Mouse (Mus musculus) hindbrain, embryonic 13.5 days (tissue): Measurements from ENCODE around the gene Dhrs9. TPM values are rescaled to one million over a fixed set of nuclear protein-coding genes. Genes with fewer than 3 reads are reported as not detected.

Source experiments
- ATAC-seq: fragments of 200-750 bp; cut with Nextera tagmentation; 2 replicates; pipeline ENCODE4 v1.8.0; 2017; ENCODE audit warnings: moderate TSS enrichment; ENCODE audit not compliant: low FRiP score
- H3K27ac ChIP-seq: fragments of 300-500 bp; sonication (generic); 2 replicates; pipeline ENCODE4 v1.5.1; 2015; ENCODE audit warnings: inconsistent platforms, mild to moderate bottlenecking, moderate library complexity
- H3K27me3 ChIP-seq: fragments of 300-500 bp; sonication (generic); 2 replicates; pipeline ENCODE4 v1.6.1; 2015; ENCODE audit warnings: mild to moderate bottlenecking, inconsistent platforms
- H3K36me3 ChIP-seq: fragments of 300-500 bp; sonication (generic); 2 replicates; pipeline ENCODE4 v1.6.1; 2015; ENCODE audit warnings: mild to moderate bottlenecking, inconsistent platforms
- H3K4me1 ChIP-seq: fragments of 300-500 bp; sonication (generic); replicated peaks from 2 replicates; pipeline ENCODE4 v1.6.1; 2015; ENCODE audit warnings: inconsistent platforms
- H3K4me2 ChIP-seq: fragments of 300-500 bp; sonication (generic); 2 replicates; pipeline ENCODE4 v1.6.1; 2015; ENCODE audit warnings: inconsistent platforms, mild to moderate bottlenecking, moderate library complexity
- H3K4me3 ChIP-seq: fragments of 300-500 bp; sonication (generic); 2 replicates; pipeline ENCODE4 v1.5.1; 2015; ENCODE audit warnings: mild to moderate bottlenecking, inconsistent platforms
- H3K9ac ChIP-seq: fragments of 300-500 bp; sonication (generic); 2 replicates; pipeline ENCODE4 v1.6.1; 2015; ENCODE audit warnings: mild to moderate bottlenecking, inconsistent platforms
- H3K9me3 ChIP-seq: fragments of 300-500 bp; sonication (generic); 2 replicates; pipeline ENCODE4 v1.6.1; 2016; ENCODE audit warnings: inconsistent platforms
- WGBS: fragments of 180-500 bp; shearing (Covaris S2); methylation state at CpG from one replicate; pipeline ENCODE4 v1.1.7; 2015; 5-methylcytosine and 5-hydroxymethylcytosine counted together
- polyA plus RNA-seq: library from polyadenylated mRNA; unstranded; fragments of >200 nt; fragmentation: Nextera tagmentation; extraction: Ambion mirVana; gene quantifications from 2 replicates; pipeline ENCODE4 v1.2.1, GENCODE M21; 2015

Gene Dhrs9
- polyA plus RNA-seq, 1 experiment from 2014 or later = not detected

DNA sequence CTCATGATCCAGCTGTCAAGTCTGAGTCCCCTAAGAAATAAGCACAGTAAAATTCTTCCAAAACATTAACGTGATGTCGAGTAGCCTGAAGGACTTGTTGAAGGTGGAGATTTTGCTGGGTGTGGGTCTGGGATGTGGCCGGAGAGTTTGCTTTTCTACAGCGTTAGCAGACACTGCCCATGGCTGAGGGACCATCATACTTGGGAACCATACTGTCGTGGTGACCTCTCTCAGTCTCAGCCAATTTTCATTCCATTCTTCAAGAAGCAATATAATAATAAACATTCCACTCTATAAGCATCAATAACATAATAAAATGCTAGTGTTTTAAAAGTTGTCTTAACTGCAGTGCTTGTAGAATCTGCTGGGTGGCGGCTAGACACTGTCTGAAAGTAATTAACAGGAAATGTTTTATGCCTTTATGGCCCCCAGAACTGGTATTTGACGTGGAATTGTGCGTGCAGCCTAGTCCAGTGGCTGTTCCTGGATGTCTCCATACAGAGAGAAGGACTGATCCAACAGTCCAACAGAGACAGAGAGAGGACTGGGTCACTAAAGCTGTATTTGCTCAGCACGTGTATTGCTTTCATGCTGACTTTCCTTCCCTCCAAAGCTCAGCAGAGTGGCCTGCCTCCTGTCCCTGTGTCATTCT, 15.5 kb downstream of the Dhrs9 start:
- no peaks in the 10 kb centered on the region for H3K27me3 ChIP-seq
- H3K9ac ChIP-seq = no peak overlapping the region
- no peak overlapping the region for H3K4me3 ChIP-seq
- H3K36me3 ChIP-seq = no peaks in the 10 kb centered on the region
- no peaks in the 10 kb centered on the region for H3K9me3 ChIP-seq
- H3K4me1 ChIP-seq = no peaks in the 10 kb centered on the region
- no peak overlapping the region for H3K4me2 ChIP-seq
- 80% methylated on average over 9 of the region's 9 CpGs for WGBS
- H3K27ac ChIP-seq = no peak overlapping the region
- no peak for ATAC-seq

GRCm38 (mm10) chr2:69396760-69397435, 16.7 kb downstream of the Dhrs9 start:
- Histone ChIP-seq H3K9ac (no peak overlapping the region), H3K4me3 (no peak overlapping the region), H3K4me1 (no peaks in the 10 kb centered on the region), H3K4me2 (no peak overlapping the region), H3K36me3 (no peaks in the 10 kb centered on the region), H3K27me3 (no peaks in the 10 kb centered on the region), H3K27ac (no peak overlapping the region), H3K9me3 (no peaks in the 10 kb centered on the region)
- 90% methylated on average over 12 of the region's 12 CpGs for WGBS
- no peak for ATAC-seq

- no peak overlapping the region for H3K27ac ChIP-seq
- no peak for ATAC-seq
- H3K9ac ChIP-seq = no peak overlapping the region
- H3K4me1 ChIP-seq = no peaks in the 10 kb centered on the region
- H3K4me2 ChIP-seq = no peak overlapping the region
- H3K4me3 ChIP-seq = no peak overlapping the region
- no peaks in the 10 kb centered on the region for H3K27me3 ChIP-seq
- no peaks in the 10 kb centered on the region for H3K9me3 ChIP-seq
- H3K36me3 ChIP-seq = no peaks in the 10 kb centered on the region
- WGBS = 86% methylated on average over 7 of the region's 7 CpGs
Measured at GRCm38 (mm10) chr2:69400866-69401604, 20.8 kb downstream of the Dhrs9 start.

- Histone ChIP-seq H3K27ac (no peak overlapping the region), H3K4me1 (no peaks in the 10 kb centered on the region), H3K4me3 (no peak overlapping the region), H3K36me3 (no peaks in the 10 kb centered on the region), H3K9ac (no peak overlapping the region), H3K9me3 (no peaks in the 10 kb centered on the region), H3K27me3 (no peaks in the 10 kb centered on the region), H3K4me2 (no peak overlapping the region)
- no peak for ATAC-seq
- WGBS = 92% methylated on average over 6 of the region's 6 CpGs
Measured at GRCm38 (mm10) chr2:69401891-69402290, 21.6 kb downstream of the Dhrs9 start.

DNA sequence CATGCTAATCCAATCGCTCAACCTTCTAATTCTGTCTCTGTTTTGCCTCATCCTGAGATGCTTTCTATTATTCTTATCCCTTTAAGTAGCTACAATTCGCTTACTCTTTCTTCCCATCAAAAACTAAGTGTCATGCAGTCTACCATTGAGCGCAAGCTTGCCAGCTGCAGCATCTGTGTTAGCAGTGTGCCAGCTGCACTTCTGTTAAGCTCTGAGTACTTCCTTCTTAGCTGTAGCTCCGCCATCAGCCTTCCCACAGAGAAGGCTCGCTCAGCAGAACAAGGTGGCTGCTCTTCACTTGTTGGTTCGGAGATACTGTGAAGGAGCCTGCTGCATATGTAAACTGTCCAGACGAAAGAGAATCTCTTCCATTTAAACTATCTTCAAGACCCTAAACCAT, 22.1 kb downstream of the Dhrs9 start:
- Histone ChIP-seq H3K4me1 (no peaks in the 10 kb centered on the region), H3K36me3 (no peaks in the 10 kb centered on the region), H3K9ac (no peak overlapping the region), H3K27me3 (no peaks in the 10 kb centered on the region), H3K4me3 (no peak overlapping the region), H3K4me2 (no peak overlapping the region), H3K9me3 (no peaks in the 10 kb centered on the region), H3K27ac (no peak overlapping the region)
- 86% methylated on average over 7 of the region's 7 CpGs for WGBS
- no peak for ATAC-seq

DNA sequence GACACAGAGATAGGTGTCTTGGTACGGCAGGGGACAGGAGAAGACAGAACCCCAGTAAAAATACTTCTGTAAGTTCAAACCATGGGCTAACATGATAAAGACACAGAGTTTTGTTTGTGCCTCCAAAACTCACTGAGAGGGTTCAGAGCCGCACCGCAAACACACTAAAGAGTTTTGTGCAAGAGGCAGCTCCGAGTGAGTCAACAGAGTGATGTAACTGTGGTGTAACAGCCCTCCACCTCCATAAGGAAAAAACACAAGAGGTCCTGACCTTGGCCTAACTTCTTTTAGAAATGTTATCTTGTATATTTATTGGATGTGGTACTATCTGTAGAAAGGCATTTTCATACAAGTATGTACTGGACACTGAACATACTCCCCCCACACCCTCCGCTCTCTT, 25.4 kb downstream of the Dhrs9 start:
- no peaks in the 10 kb centered on the region for H3K9me3 ChIP-seq

GRCm38 (mm10) chr2:69414539-69414938, 34.3 kb downstream of the Dhrs9 start:
- no peak overlapping the region for H3K4me2 ChIP-seq
- peaks cover 7% of the 10 kb centered on the region; the same call in 1 of the 2 replicates for H3K27me3 ChIP-seq
- H3K27ac ChIP-seq = no peak overlapping the region
- no peaks in the 10 kb centered on the region for H3K9me3 ChIP-seq
- no peak overlapping the region for H3K9ac ChIP-seq
- ATAC-seq = no peak
- H3K36me3 ChIP-seq = no peaks in the 10 kb centered on the region
- WGBS = 96% methylated on average over 10 of the region's 10 CpGs
- H3K4me1 ChIP-seq = peaks cover 17% of the 10 kb centered on the region
- H3K4me3 ChIP-seq = no peak overlapping the region

More for the DNA sequence above, 25.4 kb downstream of the Dhrs9 start:
- no peak overlapping the region for H3K27ac ChIP-seq
- no peak overlapping the region for H3K4me2 ChIP-seq
- H3K36me3 ChIP-seq = no peaks in the 10 kb centered on the region
- H3K4me3 ChIP-seq = no peak overlapping the region
- H3K27me3 ChIP-seq = no peaks in the 10 kb centered on the region
- WGBS = 94% methylated on average over 5 of the region's 5 CpGs
- no peak for ATAC-seq
- no peaks in the 10 kb centered on the region for H3K4me1 ChIP-seq
- no peak overlapping the region for H3K9ac ChIP-seq

- WGBS = 93% methylated on average over 6 of the region's 6 CpGs
- Histone ChIP-seq H3K9ac (no peak overlapping the region), H3K27ac (no peak overlapping the region), H3K4me2 (no peak overlapping the region), H3K9me3 (no peaks in the 10 kb centered on the region), H3K4me1 (peaks cover 17% of the 10 kb centered on the region), H3K4me3 (no peak overlapping the region), H3K27me3 (peaks cover 7% of the 10 kb centered on the region; the same call in 1 of the 2 replicates), H3K36me3 (no peaks in the 10 kb centered on the region)
- no peak for ATAC-seq
Measured at GRCm38 (mm10) chr2:69415070-69415469, 34.8 kb downstream of the Dhrs9 start.

DNA sequence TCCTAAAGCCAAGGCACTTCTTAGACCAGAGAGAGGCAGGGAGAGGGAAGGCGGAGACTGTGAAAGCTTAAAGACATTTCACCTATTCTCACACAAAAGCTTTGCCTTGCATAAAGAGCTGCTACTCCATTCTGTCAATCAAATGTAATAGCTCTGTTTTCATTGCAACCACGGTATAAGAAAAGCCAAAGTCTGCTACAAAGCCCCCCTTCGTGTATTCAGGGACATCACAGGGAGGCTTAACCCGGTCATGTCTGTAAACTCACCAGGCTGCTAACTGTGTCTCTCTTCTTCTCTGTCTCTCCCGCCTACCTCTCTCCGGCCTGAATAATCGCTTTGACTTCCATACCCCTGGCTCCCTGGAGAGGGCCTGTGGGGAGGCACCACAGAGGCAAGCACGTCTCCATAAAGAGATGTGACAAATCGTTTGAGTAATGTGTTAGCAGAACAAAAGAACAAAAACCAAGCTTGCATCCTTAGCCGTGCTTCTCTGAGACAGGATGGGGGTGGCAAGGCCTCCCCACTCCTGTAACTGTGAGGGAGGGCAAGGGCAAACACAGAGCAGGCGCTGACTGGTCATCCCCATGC, 38.1 kb downstream of the Dhrs9 start:
- Histone ChIP-seq H3K4me2 (peak overlapping the region; percentile 23), H3K4me1 (peaks cover 17% of the 10 kb centered on the region), H3K27ac (peak overlapping the region; percentile 8), H3K9me3 (no peaks in the 10 kb centered on the region), H3K36me3 (no peaks in the 10 kb centered on the region), H3K27me3 (peaks cover 16% of the 10 kb centered on the region; the same call in 1 of the 2 replicates), H3K4me3 (no peak overlapping the region), H3K9ac (0 out of 2 replicates have a peak overlapping the region, but pooled peaks have one; percentile 25)
- 4% methylated on average over 11 of the region's 11 CpGs for WGBS
- peak; percentile 83 for ATAC-seq

DNA sequence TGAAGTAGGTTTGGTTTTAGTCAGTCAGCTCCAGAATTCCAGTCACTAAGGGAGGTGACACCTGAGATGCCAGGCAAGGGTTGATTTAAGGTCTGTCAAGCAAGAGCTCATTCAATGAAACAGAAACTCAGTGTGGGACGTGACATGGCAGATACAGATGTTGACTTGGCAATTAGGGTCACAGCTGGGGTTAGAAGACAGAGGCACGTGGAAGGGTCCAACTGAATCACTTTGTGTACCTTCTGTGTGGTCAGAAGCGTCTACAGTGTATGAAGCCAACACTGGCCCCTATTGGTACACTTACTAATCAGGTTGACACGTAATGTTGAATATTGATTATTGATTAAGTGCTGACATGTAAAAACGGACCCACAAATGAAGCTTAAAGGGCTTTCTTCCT, 44.6 kb downstream of the Dhrs9 start:
- Histone ChIP-seq H3K4me3 (no peak overlapping the region), H3K27ac (no peak overlapping the region), H3K4me1 (no peaks in the 10 kb centered on the region), H3K27me3 (peaks cover 9% of the 10 kb centered on the region; the same call in 1 of the 2 replicates), H3K9me3 (no peaks in the 10 kb centered on the region), H3K36me3 (no peaks in the 10 kb centered on the region), H3K9ac (no peak overlapping the region), H3K4me2 (no peak overlapping the region)
- ATAC-seq = no peak
- WGBS = 60% methylated on average over 5 of the region's 5 CpGs

DNA sequence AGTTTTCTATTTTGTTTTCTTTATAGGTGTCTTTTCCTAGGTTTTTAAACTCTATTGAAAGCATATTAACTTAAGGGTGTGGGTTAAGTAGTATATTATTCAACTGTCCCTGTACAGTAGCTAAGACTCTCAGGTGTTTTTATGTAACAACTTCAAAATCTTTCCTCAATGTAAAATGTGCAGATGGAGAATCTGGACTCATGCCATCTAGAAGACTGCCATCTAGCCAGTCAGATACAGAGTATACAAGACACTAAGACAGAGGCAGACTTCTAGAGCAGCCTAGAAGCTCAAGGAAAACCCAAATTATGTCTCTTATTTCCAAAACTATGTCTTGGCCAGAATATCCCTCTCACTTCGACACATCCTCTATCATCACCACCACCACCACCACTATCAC, 45.8 kb downstream of the Dhrs9 start:
- no peaks in the 10 kb centered on the region for H3K36me3 ChIP-seq
- H3K4me2 ChIP-seq = no peak overlapping the region
- H3K9me3 ChIP-seq = no peaks in the 10 kb centered on the region
- peaks cover 9% of the 10 kb centered on the region; the same call in 1 of the 2 replicates for H3K27me3 ChIP-seq
- WGBS = 95% methylated on average over 1 of the region's 1 CpGs
- no peak overlapping the region for H3K27ac ChIP-seq
- H3K9ac ChIP-seq = no peak overlapping the region
- H3K4me1 ChIP-seq = no peaks in the 10 kb centered on the region
- no peak overlapping the region for H3K4me3 ChIP-seq
- ATAC-seq = no peak

DNA sequence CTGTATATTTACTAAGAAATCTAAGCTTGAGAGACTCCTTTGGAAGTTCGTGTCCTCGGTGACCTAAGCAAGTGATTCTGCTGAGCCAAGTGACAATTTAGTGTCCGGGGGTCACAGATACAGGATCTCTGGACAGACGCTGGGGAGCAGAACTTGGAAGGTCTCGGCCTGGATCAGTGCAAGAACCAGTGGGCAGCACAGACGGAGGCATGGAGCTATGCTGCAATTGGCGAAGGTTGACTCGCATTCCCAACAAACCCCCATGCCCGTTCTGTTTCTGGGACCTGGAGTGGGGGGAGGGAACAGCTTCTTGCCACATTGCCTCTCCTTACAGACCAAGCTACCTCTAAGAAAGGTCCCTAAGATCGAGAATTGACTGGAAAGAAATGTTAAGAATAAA, 46.9 kb downstream of the Dhrs9 start:
- Histone ChIP-seq H3K27ac (no peak overlapping the region), H3K4me1 (no peaks in the 10 kb centered on the region), H3K27me3 (0 out of 2 replicates have a peak, but pooled peaks cover 6% of the 10 kb centered on the region), H3K9ac (no peak overlapping the region), H3K36me3 (no peaks in the 10 kb centered on the region), H3K4me3 (no peak overlapping the region), H3K9me3 (no peaks in the 10 kb centered on the region), H3K4me2 (no peak overlapping the region)
- no peak for ATAC-seq
- 87% methylated on average over 10 of the region's 10 CpGs for WGBS
